Mouse (Mus musculus): ENCODE data around the gene Atp5mpl.
"Not testable (repeated sequence)": the region's sequence is repeated elsewhere in the genome, so short reads cannot be mapped to it uniquely, and the experiment has no call there.

Gene Atp5mpl

DNA sequence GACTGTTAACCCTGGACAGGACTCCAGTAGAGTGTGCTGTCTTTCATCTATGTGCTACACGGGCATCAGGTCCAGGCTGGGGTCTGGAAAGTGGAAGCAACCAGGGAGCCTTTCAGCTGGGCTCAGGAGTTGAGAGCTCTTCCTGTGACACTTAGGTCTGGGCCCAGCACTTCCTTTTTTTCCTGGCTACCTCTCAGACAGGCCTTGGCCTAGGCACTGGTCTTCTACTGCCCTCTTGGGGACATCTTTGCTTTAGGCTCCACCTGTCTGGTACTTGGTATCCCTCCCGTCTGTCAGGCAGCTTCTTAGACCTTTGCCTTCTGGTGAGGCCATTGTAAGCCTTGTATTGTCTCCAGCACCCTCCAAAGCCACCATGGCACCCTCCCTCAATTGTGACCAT, 20.1 kb downstream of the Atp5mpl start:
- DNase-seq (ENCODE audit: low spot score): peak; percentile 50

DNA sequence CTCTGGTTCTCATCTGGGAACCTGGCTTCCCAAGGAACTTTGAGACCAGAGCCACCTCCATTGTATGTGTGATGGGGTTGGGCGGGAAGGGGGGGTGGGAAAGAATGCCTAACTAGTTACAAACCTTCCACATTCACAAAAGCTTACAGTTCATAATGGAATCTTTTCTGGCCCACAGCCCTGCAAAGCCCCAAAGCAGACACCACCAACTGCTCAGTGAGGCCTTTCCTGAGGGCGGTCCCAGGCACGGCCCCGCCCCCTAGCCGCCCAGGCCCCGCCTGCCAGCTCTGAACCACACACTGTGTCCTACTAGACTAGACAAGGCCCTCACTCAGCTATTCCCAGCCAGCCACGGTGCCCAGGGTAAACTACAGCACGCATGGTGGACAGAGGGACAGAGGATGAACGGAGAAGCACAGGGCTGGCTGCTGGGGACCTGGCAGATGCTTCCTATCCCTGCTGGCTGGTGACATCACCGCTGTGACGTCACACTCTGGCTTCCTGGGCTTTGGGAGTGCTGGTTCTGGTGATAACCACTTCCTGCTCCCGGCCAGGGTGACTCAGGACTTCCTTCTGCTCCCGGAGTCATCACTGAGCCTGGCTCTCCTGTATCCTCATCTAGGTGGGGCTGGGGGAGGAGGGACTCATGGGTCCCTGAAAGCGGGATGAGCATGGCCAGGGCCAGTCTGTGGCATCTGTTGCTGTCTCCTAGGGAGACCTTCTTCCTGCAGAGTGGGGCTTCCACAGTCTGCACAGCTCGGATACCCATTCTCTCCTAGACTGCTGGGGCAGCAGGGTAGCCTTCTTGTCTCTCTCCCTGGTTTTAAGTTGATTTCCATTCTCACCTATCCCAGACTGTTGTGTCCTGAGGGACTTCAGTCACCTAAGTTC, 20.8 kb downstream of the Atp5mpl start:
- DNase-seq (ENCODE audit: low spot score): not testable (repeated sequence)

DNA sequence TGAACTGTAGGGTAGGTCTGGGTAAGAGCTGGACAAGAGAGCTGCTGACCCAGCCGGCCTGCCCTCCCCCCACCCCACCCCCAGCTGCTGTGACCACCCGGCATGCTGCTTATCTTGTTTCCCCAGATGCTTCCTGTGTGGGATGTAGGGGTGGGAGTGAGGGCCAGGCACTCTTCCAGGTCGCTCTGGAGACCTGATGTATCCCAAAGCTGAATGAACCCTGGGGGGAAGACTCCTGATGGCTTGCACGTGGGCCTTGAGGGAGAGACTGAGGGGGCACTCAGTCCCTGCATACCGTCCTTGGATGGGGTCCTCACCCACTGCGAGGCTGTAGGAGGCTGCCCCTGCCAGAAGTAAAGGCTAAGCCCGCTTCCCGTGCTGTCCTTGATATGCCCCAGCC, 21.7 kb downstream of the Atp5mpl start:
- no peak for DNase-seq (ENCODE audit: low spot score)

DNA sequence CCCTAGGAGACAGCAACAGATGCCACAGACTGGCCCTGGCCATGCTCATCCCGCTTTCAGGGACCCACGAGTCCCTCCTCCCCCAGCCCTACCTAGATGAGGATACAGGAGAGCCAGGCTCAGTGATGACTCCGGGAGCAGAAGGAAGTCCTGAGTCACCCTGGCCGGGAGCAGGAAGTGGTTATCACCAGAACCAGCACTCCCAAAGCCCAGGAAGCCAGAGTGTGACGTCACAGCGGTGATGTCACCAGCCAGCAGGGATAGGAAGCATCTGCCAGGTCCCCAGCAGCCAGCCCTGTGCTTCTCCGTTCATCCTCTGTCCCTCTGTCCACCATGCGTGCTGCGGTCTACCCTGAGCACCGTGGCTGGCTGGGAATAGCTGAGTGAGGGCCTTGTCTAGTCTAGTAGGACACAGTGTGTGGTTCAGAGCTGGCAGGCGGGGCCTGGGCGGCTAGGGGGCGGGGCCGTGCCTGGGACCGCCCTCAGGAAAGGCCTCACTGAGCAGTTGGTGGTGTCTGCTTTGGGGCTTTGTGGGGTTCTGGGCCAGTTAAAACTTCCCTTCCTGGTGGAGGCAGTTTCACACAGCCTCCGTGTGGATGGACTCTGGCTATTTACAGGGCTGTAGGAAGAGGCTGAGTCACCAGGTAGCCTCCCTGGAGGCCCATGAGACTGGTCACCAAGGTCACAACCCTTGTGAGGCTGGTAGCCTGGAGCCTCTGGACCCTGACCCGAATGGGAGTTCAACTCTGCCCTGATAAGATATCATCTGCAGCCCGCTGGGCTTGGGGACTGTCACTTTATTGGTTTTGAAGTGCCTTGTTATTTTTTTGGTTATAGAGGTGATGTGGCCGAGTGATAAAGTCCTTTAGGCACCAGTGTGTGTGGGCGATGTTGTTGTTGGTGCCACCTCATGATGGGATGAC, 22.5 kb downstream of the Atp5mpl start:
- DNase-seq (ENCODE audit: low spot score): not testable (repeated sequence)

DNA sequence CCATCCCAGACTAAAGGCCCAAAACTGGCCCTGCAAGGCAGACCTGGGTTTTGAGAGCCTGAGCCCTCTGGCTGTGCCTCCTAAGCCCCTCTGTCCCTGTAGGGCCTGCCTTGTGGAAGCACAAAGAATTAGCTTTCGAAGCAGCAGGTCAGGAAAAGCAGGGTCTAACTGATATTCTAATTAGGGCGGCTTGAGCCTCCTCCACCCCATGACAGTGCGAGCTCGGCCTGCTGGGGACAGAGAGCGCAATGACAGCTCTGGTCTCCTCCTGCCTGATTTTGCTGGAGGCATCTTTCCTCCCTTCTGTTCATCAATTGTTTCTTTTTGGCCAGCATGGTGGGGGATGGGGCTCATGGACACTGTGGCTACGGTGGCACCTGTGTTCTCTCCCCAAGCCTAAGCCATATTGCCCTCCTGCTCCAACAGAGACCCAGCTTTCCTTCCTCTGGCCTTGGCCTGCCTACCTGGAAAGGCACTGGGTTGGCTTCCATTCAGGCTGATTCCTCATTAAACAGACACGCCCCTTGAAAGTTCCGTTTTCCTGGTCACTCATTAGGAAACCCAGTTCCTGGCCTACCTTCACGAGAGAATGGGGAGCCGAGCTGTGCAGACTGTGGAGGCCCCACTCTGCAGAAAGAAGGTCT, 23.2 kb downstream of the Atp5mpl start:
- DNase-seq (ENCODE audit: low spot score): no peak

DNA sequence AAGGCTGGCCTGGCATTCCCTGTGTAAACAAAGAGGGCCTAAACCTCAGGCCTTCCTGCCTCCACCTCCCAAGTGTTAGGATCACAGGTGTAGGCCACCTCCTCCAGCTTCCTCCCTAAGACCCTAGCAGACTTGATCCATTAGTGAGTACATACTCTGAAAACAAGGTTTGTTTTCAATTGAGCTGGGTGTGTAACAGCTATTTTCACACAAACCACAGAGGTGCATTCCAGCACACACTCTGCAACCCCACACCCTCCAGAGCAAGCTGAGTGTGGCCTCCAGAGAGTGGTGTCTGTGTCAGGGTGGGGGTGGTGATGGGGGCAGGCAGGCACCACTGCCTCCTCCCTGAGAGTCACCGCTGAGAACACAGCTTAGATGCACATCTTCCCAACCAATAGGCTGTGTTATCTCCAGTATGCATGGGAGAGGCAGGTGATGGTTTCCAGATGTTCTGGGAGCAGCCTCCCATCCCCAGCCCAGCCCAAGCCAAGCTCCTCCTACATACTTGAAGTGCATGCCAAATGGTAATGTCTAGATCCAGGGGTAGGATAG, 28.1 kb downstream of the Atp5mpl start:
- no peak for DNase-seq (ENCODE audit: low spot score)

DNA sequence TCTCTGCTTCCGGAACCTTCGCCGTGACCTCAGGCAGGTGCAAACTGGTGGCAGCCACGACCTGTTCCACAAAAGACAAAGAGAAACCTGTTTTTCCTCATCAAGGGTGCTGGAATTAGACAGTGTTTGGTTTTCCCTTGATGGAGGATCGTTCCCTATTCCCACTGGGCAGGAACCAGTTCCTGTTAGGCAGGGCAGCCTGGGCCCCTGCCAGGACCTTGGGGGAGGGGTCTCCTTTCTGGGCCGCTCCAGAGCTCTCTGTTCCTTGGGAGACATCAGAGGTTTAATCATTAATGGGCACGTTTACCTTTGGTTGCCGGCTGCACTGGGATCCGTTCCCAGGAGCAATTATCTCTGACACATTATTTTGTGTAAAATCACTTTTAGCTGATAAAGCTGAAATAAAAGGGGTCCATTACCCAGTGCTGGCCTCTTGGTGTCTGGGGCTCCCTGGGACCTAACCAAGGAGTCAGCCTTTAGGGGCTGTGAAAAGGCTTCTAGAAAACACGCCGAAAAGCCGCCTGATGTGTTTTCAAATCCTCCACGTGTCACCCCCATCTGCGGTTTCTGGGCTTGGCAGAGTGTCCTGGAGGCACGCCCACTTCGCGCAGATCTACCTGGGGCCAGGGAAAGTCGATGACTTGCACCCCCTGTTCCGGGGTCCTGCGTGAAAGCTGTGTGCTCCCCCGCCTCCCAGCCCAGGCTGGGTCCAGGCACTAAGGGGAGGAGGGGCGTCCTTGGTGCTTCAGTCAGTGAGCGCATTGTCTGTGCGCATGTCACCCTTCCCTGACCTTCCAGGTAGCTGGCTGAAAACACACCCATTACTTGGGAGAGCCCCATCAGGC, 29.8 kb downstream of the Atp5mpl start:
- no peak for DNase-seq (ENCODE audit: low spot score)

DNA sequence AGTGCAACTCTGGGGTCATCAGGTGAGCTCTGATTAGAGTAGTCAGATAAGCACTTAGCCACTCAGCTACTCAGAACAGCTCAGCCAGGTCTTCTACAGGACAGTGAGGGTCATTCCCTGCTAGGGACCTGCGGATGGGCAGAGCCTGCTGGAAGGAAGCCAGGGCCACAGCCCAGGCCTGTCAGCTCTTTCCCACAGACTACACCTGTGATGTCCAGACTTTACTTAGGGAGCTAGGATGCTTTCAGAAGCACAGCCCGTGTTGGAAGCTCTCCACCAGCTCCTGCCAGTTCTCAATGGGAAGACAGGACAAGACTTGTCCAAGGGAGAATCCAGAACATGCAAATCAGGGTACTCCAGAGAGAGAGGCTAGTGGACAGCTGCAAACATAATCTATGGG, 32.8 kb downstream of the Atp5mpl start:
- no peak for DNase-seq (ENCODE audit: low spot score)

DNA sequence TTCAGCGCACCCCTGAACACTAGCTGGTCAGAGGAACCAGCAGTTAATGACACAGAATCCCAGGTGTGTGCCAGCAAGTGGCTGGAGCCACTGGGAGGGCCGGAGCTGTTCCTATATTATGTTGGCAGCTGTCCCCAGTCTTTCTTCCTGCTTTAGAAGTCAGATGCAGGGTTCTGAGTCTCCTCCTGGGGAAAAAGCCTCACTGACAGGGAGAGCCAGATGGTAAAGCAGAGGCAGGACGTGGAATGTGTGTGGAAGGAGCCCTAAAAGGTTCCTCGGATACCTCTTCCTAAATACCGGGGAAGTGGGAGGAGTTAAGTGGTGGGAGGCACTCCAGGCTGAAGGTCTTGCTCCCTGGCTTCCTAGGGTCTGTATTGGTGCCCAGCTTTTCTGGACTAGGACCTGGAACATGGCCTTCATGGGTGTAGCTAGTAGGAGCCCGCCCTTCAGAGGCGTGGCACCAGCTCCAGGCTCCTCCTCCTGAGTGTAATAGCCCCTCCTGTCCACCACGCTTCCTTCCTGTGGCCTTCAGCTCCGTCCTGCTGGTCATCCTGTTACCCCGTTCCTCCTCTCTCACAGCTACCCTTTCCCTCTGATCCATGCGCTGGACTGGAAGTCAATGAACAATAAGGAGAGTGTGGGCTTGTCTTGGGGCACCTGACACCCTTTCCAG, 33.6 kb downstream of the Atp5mpl start:
- DNase-seq (ENCODE audit: low spot score): no peak

DNA sequence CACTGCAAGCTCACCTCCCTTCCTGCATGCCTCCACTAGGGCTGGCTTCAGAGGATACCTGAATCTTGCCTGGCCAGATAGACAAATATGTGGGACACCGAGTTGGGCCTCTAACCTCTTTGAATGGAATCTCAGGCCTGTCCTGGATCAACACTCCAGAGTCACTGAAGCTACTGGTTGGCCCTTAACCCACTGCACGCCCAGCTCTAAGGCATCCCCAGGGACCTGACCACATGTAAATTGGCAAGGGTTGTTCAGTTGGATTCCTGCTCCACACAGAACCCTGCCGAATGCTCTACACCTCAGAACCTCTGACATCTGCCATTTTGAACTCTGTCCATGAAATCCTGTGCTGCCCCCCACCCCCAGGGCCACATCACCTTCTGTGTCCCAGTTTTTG, 34.3 kb downstream of the Atp5mpl start:
- DNase-seq (ENCODE audit: low spot score): no peak

DNA sequence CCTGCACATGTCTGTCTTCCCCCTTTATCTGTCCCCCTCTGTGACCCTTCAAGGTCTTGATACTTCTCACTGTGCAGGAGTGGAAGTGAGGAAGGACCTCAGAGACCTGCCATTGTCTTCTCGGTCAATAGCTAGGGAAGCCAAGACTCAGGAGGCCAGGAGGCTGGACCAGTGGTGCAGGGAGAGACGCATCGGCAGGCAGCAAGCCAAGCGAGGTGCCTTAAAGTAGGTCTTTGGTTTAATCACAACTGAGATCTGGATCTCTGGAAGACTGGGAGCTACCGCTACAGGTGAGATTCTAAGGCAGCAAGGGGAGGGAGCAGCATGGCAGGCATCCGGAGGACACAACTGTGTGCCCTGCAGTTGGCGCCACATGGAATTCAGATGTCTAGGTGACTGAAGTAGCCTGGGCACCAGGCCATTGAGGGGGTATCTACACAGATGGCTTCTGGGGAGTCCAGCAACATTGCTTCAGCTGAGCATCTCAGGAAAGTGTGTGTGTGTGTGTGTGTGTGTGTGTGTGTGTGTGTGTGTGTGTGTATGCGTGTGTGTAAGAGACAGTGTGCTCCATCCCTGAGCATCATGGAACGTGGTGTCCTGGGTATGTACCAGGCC, 35.3 kb downstream of the Atp5mpl start:
- no peak for DNase-seq (ENCODE audit: low spot score)

DNA sequence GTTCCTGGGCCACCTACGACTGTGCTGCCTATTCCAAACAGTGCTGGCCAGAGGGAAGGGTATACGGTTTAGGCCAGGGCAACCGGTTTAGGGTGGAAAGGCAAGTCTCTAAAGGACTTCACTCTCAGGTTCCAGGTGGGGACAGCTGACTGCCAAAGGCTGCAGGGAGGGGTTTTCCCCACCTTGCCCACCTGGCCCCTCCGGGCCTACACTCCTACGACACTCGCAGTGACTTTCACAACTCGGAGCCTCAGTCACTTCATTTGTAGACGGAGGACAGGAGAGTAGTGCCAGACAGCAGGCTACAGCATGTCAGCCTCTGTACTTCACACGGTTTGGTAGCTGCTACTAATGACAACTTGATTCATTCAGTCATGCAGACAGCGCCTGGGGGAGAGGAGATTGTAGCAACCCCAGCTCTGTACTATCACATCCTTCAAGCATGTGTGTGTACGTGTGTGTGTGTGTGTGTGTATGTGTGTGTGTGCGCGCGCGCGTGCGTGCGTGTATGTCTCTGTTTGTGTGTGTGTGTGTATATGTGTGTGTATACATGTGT, 38.3 kb downstream of the Atp5mpl start:
- DNase-seq (ENCODE audit: low spot score): no peak

DNA sequence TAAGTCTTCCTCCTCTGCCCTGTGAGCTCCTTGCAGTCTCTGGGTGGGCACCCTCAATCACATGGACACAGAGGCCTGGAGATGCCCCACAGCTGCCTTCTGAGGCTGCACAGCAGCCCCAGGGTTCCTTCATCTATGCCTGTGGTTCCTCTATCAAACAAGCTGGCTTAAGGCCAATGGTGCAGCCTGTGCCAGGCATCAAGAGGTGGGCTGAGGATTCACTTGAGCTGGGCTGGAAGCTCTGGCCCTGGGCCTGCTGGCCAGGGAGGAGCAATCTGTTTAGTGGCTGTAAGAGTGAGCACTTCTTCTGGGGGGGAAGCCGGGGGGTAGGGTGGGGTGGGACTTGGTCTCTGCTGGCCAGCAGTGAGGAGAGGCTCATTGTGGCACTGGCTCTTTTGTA, 39.4 kb downstream of the Atp5mpl start:
- no peak for DNase-seq (ENCODE audit: low spot score)

DNA sequence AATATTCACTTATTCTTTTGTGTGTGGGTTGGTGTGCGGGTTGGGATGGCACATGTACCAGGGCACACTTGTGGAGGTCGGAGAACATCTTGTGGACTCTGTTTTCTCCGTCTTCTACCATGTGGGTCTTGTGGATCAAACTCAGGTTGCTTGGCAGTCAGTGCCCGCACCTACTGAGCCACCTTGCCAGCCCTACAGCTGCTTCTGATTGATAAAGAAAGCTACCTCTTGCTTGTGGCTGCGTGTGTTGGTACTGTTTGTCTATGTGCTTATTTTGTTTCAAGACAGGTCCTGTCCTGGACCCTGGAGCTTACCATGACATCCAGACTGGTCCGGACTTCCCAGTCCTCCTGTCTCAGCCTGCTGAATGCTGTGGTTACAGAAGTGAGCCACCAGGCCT, 43.7 kb downstream of the Atp5mpl start:
- no peak for DNase-seq (ENCODE audit: low spot score)

DNA sequence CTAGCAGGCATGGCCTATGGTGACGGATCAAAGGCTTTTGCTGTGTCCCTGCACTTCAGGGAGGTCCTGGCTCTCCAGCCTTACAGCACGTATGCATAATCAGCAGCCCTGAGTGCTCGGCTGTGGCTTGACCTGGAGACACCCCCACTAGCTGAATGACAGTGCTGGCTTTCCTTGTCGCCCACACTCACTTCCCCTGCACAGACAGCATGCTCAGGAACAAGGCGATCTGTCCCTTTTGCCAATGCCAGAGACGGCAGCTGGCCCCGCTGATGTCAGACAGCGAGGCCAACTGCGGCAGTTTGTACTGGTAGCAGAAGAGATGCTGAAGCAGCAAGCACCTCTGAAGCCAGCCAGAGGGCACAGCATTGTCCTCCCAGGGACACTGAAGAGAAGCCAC, 46.7 kb downstream of the Atp5mpl start:
- DNase-seq (ENCODE audit: low spot score): peak; percentile 57

DNA sequence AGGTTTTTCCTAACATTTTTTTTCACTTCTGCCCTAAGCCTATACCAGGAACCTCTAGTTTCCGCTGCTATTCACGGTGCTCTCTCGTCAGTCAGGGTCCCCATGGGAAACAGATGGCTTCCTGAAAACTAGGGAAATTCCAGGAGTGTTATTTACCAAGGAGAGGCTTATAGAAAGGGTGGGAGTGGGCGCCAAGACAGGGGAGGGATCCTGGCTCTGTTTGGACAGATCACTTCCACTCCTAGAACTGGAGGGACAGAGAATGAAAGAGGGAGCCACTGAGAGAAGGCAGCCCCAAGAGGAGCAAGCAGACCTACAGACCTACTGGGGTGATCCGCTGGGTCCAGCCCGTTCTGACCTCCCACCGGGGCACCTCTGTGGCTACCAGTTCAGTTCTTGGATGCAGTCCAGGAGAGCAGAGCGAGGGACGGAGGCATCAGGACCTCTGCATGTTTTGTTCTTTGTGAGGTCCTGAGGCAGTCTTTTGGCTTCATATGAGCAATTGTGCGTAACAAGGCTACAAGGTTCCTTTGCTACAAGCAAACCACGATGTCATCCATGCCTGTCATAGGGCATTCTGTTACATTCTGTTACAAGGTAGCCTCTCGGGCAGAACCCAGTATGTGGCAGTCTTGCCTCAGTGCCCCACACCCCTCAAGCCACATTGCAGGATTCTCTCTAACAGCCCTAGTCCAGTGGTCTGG, 50.1 kb downstream of the Atp5mpl start:
- no peak for DNase-seq (ENCODE audit: low spot score)

DNA sequence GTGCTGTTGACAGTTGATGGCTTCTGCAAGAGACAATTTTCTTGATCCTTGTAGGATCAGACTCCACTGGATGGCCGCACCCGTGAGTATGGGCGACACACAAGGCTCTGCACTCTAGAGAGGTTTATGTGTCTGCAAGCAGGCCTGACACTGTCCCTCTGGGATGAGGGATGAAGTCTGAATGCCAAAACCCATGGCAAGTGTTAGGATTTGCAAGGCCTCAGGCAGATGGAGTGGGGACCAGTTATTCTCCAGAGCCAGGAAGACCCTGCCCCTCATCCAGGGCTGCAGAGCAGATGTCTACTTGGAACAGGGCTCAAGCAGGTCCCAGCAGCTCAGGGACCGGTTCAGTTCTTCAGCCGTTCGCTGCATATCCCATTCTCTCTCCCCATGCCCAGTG, 51.0 kb downstream of the Atp5mpl start:
- no peak for DNase-seq (ENCODE audit: low spot score)

DNA sequence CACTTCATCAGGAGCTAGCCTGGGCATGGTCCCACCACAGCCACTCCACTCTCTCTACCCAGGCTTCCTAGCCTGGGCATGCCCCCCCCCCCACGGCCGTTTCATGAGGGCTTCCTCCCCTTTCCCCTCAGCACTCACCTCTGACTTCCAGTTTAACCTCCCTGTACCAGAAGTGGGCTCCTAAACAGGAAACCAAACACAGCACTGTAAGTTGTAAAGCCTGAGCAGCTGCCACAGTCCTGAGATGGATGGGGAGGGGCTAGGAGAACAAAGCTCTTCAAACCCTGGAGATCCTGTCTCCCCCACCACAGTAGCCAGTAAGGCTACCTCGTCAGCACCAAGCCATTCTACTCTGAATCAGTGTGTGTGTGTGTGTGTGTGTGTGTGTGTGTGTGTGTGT, 52.7 kb downstream of the Atp5mpl start:
- DNase-seq (ENCODE audit: low spot score): no peak

DNA sequence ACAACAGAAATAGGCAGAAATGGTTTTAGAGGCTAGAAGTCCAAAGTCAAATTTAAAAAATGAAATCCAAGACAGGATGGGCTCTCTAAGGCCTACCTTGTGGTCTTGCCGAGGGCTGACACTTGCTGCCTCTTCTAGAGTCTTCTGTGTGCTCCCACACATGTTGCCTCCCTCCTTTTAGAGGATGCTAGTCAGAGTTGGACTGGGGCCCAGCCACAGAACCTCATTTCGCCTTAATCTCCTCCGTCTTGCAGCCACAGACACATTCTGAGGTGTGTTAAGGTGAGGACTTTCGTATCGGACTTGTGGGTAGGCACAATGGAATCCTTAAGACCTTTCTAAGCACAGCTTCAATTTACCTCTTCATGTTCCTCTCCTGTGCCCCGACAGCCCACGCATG, 54.0 kb downstream of the Atp5mpl start:
- no peak for DNase-seq (ENCODE audit: low spot score)
